Mouse (Mus musculus): ENCODE data around the gene Pbx4. TPM values are rescaled to one million over a fixed set of nuclear protein-coding genes. Genes with fewer than 3 reads are reported as not detected.

Pbx4 gene
- total RNA-seq, 2 experiments from 2014 or later: 16.9 to 17.4 TPM

- DNase-seq (ENCODE audit: low spot score in 2 of 2): no peak
- intact Hi-C loops (cut with DNase I): no loop called here
Measured at GRCm38 (mm10) chr8:69864180-69864579, 31.9 kb downstream of the Pbx4 start.

- intact Hi-C loops (cut with DNase I): no loop called here
Measured at GRCm38 (mm10) chr8:69867696-69868326, 35.5 kb downstream of the Pbx4 start.

GRCm38 (mm10) chr8:69870003-69870765 lies 37.9 kb downstream of the Pbx4 start:
- peak in 1 of 2 experiments; percentile 68 for DNase-seq (ENCODE audit: low spot score in 2 of 2)
- intact Hi-C loops (cut with DNase I): no loop called here

More at GRCm38 (mm10) chr8:69867696-69868326, 35.5 kb downstream of the Pbx4 start:
- DNase-seq (ENCODE audit: low spot score in 2 of 2): no peak

GRCm38 (mm10) chr8:69870907-69871306 lies 38.6 kb downstream of the Pbx4 start:
- DNase-seq (ENCODE audit: low spot score in 2 of 2): no peak
- intact Hi-C loops (cut with DNase I): no loop called here

GRCm38 (mm10) chr8:69874155-69874554 lies 41.9 kb downstream of the Pbx4 start:
- intact Hi-C loops (cut with DNase I): no loop called here
- DNase-seq (ENCODE audit: low spot score in 2 of 2): peak; percentile 63 to 75

- intact Hi-C loops (cut with DNase I): no loop called here
- DNase-seq (ENCODE audit: low spot score in 2 of 2): no peak
Measured at GRCm38 (mm10) chr8:69874654-69875053, 42.4 kb downstream of the Pbx4 start.

- DNase-seq (ENCODE audit: low spot score in 2 of 2): no peak
- intact Hi-C loops (cut with DNase I): loop anchor here (2.0 kb wide), 1 partner anchor 43 kb away; no protein-coding TSS in a partner anchor
Measured at GRCm38 (mm10) chr8:69876097-69876496, 43.8 kb downstream of the Pbx4 start.

- no peak for DNase-seq (ENCODE audit: low spot score in 2 of 2)
- intact Hi-C loops (cut with DNase I): loop anchor here (2.0 kb wide), 1 partner anchor 42 kb away; no protein-coding TSS in a partner anchor
Measured at GRCm38 (mm10) chr8:69876967-69877366, 44.7 kb downstream of the Pbx4 start.

GRCm38 (mm10) chr8:69877396-69877795 lies 45.1 kb downstream of the Pbx4 start:
- intact Hi-C loops (cut with DNase I): loop anchor here (2.0 kb wide), 1 partner anchor 41 kb away; no protein-coding TSS in a partner anchor

GRCm38 (mm10) chr8:69877992-69878391 lies 45.7 kb downstream of the Pbx4 start:
- DNase-seq (ENCODE audit: low spot score in 2 of 2): no peak
- intact Hi-C loops (cut with DNase I): loop anchor here (2.0 kb wide), 1 partner anchor 41 kb away; no protein-coding TSS in a partner anchor

More at GRCm38 (mm10) chr8:69877396-69877795, 45.1 kb downstream of the Pbx4 start:
- DNase-seq (ENCODE audit: low spot score in 2 of 2): no peak

GRCm38 (mm10) chr8:69879678-69880077 lies 47.4 kb downstream of the Pbx4 start:
- intact Hi-C loops (cut with DNase I): no loop called here
- no peak for DNase-seq (ENCODE audit: low spot score in 2 of 2)

GRCm38 (mm10) chr8:69880841-69881240 lies 48.5 kb downstream of the Pbx4 start:
- intact Hi-C loops (cut with DNase I): no loop called here
- no peak for DNase-seq (ENCODE audit: low spot score in 2 of 2)

- DNase-seq (ENCODE audit: low spot score in 2 of 2): no peak
- intact Hi-C loops (cut with DNase I): no loop called here
Measured at GRCm38 (mm10) chr8:69881261-69881865, 49.1 kb downstream of the Pbx4 start.

GRCm38 (mm10) chr8:69882021-69882756 lies 49.9 kb downstream of the Pbx4 start:
- peak; percentile 61 to 64 for DNase-seq (ENCODE audit: low spot score in 2 of 2)
- intact Hi-C loops (cut with DNase I): no loop called here

GRCm38 (mm10) chr8:69882833-69883600 lies 50.7 kb downstream of the Pbx4 start:
- intact Hi-C loops (cut with DNase I): no loop called here
- no peak for DNase-seq (ENCODE audit: low spot score in 2 of 2)

- intact Hi-C loops (cut with DNase I): no loop called here
- DNase-seq (ENCODE audit: low spot score in 2 of 2): no peak
Measured at GRCm38 (mm10) chr8:69884141-69884540, 51.9 kb downstream of the Pbx4 start.

GRCm38 (mm10) chr8:69887289-69888243 lies 55.3 kb downstream of the Pbx4 start, which contains the start of gene Cilp2:
Cilp2 (minus strand) TSS chr8:69887687.
- no peak for DNase-seq (ENCODE audit: low spot score in 2 of 2)
- intact Hi-C loops (cut with DNase I): no loop called here
